Mouse (Mus musculus) gastrocnemius, adult 18-20 months (tissue): Measurements from ENCODE around the gene Prph. TPM values are rescaled to one million over a fixed set of nuclear protein-coding genes. Genes with fewer than 3 reads are reported as not detected.
"Not testable (repeated sequence)": the region's sequence is repeated elsewhere in the genome, so short reads cannot be mapped to it uniquely, and the experiment has no call there.

Source experiments
- DNase-seq: peaks from one replicate; pipeline ENCODE4 v3.0.0; 2021; ENCODE audit warnings: low spot score
- total RNA-seq, 2 experiments: library from RNA; stranded (reverse); gene quantifications; 2 replicates each; pipeline ENCODE4 v1.2.3; 2021

Prph gene
- total RNA-seq, 2 experiments from 2014 or later = 0.43 to 0.88 TPM

GRCm38 (mm10) chr15:99033498-99034270 is 21.3 kb upstream of the Prph start:
- no peak for DNase-seq

GRCm38 (mm10) chr15:99035431-99035830 is 19.5 kb upstream of the Prph start:
- DNase-seq = no peak

GRCm38 (mm10) chr15:99036249-99036905 is 18.6 kb upstream of the Prph start:
- DNase-seq = no peak

- no peak for DNase-seq
Measured at GRCm38 (mm10) chr15:99038025-99038424, 16.9 kb upstream of the Prph start.

GRCm38 (mm10) chr15:99038797-99039196 is 16.2 kb upstream of the Prph start:
- no peak for DNase-seq

GRCm38 (mm10) chr15:99039306-99039705 is 15.7 kb upstream of the Prph start:
- DNase-seq = no peak

GRCm38 (mm10) chr15:99039996-99040919 is 14.7 kb upstream of the Prph start:
- no peak for DNase-seq

- no peak for DNase-seq
Measured at GRCm38 (mm10) chr15:99040920-99041856, 13.8 kb upstream of the Prph start.

- DNase-seq = no peak
Measured at GRCm38 (mm10) chr15:99042334-99042733, 12.6 kb upstream of the Prph start.

- DNase-seq = no peak
Measured at GRCm38 (mm10) chr15:99044854-99045253, 10.1 kb upstream of the Prph start.

- not testable (repeated sequence) for DNase-seq
Measured at GRCm38 (mm10) chr15:99045734-99046133, 9.2 kb upstream of the Prph start.

- DNase-seq = peak; percentile 57
Measured at GRCm38 (mm10) chr15:99049473-99050253, 5.3 kb upstream of the Prph start.

- no peak for DNase-seq
Measured at GRCm38 (mm10) chr15:99053373-99053772, 1.6 kb upstream of the Prph start.

GRCm38 (mm10) chr15:99055511-99055961 is 562 bp downstream of the Prph start:
- no peak for DNase-seq

GRCm38 (mm10) chr15:99056332-99056731 is 1.4 kb downstream of the Prph start:
- DNase-seq = no peak

GRCm38 (mm10) chr15:99065557-99066165 is 10.7 kb downstream of the Prph start:
- no peak for DNase-seq

GRCm38 (mm10) chr15:99071988-99072387 is 17.0 kb downstream of the Prph start:
- DNase-seq = no peak

GRCm38 (mm10) chr15:99074019-99074599 is 19.1 kb downstream of the Prph start, which contains the start of gene Troap:
TSS of gene Troap (plus strand) at chr15:99074575.
- no peak for DNase-seq
